Mouse (Mus musculus) spleen, adult 2 months (tissue): ENCODE results near the gene Spata31d1d.

Source experiments
- CTCF ChIP-seq: fragments of 200-500 bp; IDR thresholded peaks from 2 replicates; pipeline ENCODE4 v1.5.1; 2011; ENCODE audit warnings: mild to moderate bottlenecking, inconsistent platforms; ENCODE audit not compliant: insufficient read depth, insufficient read length, insufficient replicate concordance; ENCODE audit errors: extremely low read depth
- POLR2A ChIP-seq: fragments of 200-500 bp; IDR thresholded peaks from 2 replicates; pipeline ENCODE4 v1.6.1; 2011; ENCODE audit warnings: low read depth, low read length, inconsistent platforms

GRCm38 (mm10) chr13:59771257-59771656 is 39.7 kb upstream of the Spata31d1d start:
- TF ChIP-seq CTCF (no peak), POLR2A (no peak)
